Mouse (Mus musculus): ENCODE results near the gene Gng7.

Gng7 gene

DNA sequence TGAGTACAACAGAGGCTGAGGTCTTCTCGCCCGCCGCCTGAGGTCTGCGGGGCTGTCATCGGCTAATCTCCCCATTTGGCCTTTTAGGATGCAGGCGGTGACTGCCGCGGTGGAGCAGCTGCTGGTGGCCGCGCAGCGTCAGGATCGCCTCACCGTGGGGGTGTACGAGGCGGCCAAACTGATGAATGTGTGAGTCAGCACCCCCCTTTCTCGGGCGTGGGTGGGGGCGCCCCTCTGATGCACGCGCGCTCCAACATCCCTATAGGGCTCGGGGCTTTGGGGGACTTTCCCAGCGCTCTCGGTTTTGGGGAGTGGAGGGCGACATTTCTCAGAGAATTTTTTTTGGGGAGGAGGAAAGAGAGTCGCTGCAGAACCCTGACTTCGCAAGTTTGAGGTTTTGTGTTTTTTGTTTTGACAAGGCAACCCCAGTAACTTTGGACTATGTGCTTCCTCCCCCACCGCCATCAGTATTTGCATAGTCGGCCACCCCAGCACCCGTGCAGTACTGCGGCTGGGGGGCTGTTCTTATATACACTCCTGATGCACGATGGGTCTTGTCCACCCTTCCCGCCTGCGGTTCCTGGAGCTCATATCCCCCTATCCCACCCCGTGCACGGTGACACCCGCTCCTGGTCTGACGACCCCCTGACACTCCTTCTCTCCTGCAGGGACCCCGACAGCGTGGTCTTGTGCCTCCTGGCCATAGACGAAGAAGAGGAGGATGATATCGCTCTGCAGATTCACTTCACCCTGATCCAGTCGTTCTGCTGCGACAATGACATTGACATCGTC lies 84.2 kb downstream of the Gng7 start:
- peak; percentile 69 for DNase-seq (ENCODE audit: low read depth, low spot score)

- peak; percentile 100 for DNase-seq (ENCODE audit: low read depth, low spot score)
Measured at GRCm38 (mm10) chr10:80929299-80930226, 85.2 kb downstream of the Gng7 start, which contains the start of gene Gadd45b. Gene Gadd45b, plus strand, starts transcription at chr10:80930073.

- peak; percentile 88 for DNase-seq (ENCODE audit: low read depth, low spot score)
Measured at GRCm38 (mm10) chr10:80928586-80929298, 86.0 kb downstream of the Gng7 start.

DNA sequence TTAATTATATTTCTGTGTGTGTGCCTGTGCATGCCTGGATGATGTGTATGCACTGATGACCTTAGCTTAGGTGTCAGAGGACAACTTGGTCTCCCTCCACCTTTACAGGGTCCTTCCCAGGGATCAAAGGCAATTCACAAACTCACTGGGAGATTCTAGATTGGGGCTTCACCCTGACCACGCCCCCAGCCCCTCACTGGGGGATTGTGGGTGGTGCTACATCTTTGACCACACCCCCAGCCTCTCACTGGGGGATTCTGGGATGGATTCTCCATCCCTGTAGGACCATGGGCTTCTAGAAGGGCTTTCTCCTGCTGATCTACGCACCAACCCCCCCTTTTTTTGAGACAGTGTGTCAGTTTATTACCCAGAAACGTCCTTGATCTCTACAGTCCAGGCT lies 89.3 kb downstream of the Gng7 start:
- no peak for DNase-seq (ENCODE audit: low read depth, low spot score)

GRCm38 (mm10) chr10:80921923-80922322 lies 92.8 kb downstream of the Gng7 start:
- DNase-seq (ENCODE audit: low read depth, low spot score), result no peak

DNA sequence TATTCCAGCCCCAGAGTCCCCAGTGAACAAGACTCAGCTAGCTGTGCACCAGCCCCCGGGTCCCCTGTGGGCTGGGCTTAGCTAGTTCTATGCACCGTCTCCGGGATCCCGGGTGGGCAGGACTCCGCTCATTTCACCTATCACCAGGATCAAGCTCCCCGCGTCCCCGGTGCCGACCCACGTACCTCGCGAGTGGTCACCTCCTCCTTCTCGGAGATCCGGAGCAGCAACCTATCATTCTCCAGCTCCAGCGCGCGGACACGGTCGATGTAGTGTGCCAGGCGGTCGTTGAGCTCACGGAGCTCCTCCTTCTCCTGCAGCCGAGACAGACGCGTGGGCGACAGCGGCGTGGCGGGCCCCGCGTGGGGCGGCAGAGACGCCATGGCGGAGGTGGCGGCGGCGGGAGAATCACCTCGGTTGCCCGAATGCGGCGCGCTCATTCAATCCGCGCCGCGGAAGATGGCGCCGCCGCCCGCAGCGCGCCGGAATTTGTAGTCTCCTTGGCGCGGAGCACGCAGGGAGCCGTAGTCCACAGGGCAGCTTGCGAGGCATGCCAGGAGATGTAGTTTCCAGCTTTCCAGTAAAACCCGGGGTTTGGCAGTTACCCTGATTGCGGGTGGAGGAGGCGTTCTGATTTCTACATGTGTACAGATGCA lies 96.8 kb downstream of the Gng7 start, which contains the start of gene Lmnb2:
Lmnb2 (minus strand) TSS at position 467 of the 656 bp plus-strand sequence.
- peak; percentile 56 for DNase-seq (ENCODE audit: low read depth, low spot score)

DNA sequence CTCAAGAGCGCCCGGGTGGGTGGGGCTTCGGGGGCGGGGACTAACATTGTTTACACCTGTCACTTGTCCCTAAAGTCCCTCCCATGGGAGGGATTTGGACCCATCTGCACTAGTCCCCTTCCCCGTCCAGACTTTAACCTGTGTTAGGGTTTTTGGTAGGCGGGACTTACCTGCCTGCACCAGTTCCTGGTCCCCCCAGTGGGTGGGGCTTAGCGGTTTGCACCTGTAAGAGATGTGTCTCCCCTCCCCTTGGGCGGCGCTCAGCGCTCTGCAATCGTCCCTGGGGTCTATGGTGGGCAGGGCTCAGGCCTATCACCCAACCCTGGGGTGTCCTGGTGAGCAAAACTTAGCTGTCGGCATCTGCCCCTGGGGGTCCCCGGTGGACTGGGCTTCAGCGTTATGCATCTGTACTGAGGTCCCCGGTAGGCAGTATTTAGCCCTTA lies 97.4 kb downstream of the Gng7 start:
- no peak for DNase-seq (ENCODE audit: low read depth, low spot score)

DNA sequence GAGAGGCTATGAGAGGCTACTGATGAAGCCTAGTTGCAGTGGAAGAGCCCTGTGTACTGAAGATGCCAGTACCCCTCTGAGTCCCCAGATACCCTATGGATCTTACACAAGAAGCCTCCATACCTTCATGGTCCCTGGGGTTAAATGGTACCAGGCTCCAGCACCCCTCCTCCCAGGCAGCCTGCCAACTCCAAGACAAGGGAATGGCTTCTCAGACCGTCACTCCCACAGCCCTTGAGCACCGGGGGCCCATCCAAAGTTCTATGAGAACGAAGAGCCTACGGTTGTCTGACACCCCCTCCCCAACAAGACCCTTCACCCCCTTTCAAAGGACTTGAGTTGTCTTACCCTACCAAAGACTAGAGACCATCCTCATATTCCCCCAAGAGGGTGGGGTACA lies 99.0 kb downstream of the Gng7 start:
- no peak for DNase-seq (ENCODE audit: low read depth, low spot score)

DNA sequence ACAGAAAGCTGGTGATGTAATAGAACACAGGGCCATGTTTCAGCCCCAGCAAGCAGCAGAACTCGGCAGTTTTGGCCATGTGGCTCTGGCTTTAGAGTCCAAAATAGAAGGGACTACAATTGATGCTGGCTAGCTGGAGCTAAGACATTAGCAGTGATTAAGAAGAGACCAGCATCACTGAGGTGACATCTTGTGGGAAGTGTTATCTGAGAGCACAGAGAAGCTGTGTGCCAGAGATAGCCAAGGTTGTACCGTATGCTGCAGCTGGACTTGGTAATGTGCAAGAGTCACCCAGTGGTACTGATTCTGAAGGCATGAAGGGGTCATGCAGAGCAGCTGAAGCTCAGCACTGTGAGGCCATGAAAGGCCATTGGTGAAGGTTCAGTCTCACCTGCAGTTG lies 99.5 kb downstream of the Gng7 start:
- no peak for DNase-seq (ENCODE audit: low read depth, low spot score)

DNA sequence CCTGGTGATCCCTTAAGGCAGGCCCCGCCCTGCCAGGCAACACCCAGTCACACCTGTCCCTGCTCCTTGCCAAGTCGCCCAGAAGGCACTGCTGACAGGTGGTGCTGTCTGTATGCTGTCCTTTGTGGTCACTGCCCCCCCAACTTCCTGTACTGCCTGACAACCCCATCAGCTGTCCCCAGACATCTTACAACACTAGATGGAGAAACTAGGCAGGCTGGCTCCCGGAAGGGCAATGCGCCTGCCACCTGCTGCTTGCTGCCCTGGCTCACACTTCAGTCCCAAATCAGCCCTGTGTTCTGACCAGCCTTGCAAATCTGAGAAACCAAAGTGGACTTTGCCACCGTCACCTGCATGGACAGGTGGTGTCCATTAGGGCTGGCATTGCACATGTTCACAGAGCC lies 100.5 kb downstream of the Gng7 start:
- DNase-seq (ENCODE audit: low read depth, low spot score), result peak; percentile 82

DNA sequence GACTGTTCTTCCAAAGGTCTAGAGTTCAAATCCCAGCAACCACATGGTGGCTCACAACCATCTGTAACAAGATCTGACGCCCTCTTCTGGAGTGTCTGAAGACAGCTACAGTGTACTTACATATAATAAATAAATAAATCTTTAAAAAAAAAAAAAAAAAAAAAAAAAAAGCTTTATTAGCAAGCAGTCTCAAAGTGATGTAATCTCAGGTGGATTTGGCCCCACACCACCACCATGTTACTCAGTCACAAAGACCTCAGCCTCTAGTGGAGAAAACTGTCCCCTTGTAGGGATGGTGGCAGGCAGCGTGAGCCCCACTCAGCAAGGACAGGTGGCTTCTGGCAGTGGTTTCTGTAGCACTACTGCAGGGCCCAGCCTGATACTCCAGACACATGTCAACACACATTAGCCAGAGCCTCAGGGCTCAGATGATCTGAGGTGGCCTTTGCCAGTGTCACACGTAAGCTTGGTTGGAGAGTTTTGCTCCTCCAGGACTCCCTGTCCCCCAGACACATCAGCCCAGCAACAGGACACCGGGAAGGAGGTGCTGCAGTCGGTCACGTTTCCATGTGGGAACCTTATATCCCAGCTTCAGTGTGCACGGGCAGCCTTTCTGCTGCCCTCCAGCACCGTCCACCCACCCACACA lies 101.3 kb downstream of the Gng7 start:
- DNase-seq (ENCODE audit: low read depth, low spot score), result peak; percentile 69

DNA sequence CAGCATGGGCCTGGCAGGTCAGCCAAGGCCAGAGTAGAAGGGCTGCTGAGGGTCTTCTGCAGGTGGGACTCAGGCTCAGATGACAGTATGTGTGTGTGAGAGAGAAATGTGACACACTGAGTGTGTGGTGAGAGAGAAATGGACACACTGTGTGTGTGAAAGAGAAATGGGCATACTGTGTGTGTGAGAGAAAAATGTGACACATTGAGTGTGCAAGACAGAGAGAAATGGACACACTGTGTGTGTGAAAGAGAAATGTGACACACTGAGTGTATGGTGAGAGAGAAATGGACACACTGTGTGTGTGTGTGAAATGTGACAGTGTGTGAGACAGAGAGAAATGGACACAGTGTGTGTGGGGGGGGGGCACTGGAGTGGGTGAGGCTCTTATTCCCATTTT lies 102.9 kb downstream of the Gng7 start:
- no peak for DNase-seq (ENCODE audit: low read depth, low spot score)

GRCm38 (mm10) chr10:80911354-80911753 lies 103.4 kb downstream of the Gng7 start:
- DNase-seq (ENCODE audit: low read depth, low spot score), result no peak

DNA sequence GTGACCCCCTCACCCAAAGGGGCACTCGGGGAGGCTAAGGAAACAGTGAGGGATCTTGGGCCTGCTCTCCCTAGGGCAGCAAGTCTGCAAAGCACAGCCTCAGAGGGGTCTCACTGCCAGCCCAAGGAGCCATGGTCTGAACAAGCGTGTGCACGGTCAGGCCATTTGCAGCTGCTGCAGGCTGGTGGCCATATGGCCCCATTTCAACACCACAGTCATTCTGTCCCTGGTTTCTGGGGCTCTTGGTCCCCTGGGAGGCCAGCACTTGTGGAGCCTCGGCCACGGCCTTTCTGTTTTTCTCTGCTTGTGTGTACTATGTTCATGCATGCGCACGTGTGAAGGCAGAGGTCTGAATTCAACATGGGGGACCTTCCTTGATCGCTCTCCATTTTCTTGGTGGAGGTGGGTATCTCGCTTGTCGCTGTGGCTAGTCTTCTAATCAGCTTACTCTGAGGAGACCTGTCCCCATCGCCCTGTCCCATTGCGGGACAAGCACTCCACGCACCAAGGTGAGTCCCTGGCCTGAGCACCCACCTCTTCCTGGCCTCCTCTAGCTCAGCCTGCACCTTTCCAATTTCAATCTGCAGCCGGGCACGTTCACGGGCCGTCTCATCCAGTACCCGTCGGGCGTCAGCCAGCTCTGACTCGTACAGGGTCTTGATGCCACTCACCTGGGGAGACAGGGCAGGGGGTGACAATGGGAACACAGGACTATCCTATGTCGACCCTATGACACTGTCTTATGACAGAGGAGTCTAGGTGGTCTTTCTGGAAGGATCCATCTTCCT lies 105.2 kb downstream of the Gng7 start:
- no peak for DNase-seq (ENCODE audit: low read depth, low spot score)

DNA sequence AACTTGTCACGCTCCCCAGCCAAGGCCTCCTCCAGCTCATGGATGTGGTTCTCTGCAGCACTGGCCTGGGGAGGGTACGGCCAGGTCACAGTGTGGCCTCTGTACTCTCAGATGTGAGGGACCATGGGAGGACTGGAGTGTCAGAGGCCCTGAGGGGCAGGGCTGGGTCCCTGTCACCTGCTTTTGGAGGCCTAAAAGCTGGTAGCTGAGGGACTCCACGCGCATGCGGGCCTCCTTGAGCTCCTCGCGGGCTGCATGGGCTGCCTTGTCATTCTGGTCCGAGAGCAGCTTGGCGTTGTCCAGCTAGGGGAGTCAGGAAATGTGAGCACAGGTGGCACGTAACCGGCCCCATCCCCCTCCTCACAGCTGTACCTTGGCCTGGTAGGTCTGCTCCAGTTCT lies 110.0 kb downstream of the Gng7 start:
- DNase-seq (ENCODE audit: low read depth, low spot score), result no peak

DNA sequence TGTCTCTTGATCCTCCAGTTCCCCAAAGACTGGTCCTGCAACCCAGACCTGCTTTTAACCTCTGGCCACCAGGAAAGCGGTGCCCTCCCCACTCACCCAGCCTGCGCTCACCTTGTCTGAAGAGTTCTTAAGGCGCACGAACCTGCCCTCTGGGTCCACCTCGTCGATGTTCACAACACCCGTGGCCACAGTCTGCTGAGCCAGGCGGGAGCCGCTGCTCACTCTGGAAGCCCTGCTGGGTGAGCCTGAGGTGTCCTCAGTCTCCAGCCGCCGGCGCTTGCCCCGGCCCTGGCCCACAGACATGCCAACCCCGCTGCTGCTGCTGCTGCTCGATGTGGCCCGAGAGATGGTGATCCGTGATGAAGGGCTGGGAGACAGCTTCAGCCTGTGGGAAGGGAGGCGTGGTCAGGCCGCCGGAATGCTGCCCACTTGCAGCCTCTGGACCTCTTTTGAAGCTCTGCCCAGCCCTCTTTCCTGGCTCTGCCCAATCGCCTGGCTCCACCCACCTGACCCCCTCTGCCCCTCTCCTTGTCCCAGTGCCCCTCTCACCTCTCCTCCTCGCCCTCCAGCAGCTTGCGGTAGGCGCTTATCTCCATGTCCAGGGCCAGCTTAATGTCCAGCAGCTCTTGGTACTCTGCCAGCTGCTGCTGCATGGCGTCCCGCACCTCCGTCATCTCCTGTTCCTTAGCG lies 110.6 kb downstream of the Gng7 start:
- no peak for DNase-seq (ENCODE audit: low read depth, low spot score)

- no peak for DNase-seq (ENCODE audit: low read depth, low spot score)
Measured at GRCm38 (mm10) chr10:80903282-80903681, 111.5 kb downstream of the Gng7 start.

- DNase-seq (ENCODE audit: low read depth, low spot score), result no peak
Measured at GRCm38 (mm10) chr10:80902273-80902940, 112.3 kb downstream of the Gng7 start.

Data from skeletal muscle tissue, adult 2 months (tissue).